Mouse (Mus musculus) ovary, adult 18-20 months (tissue): ENCODE measurements around the gene Srp14.
A peak's percentile ranks its signal among the peaks of the same experiment; 100 is the strongest.

Experiments used
- DNase-seq: peaks from one replicate; pipeline ENCODE4 v3.0.0; 2022; ENCODE audit warnings: low spot score, mixed read lengths

Gene Srp14

GRCm38 (mm10) chr2:118479550-118479909, at the start of gene Srp14:
Gene Srp14 (minus strand): TSS chr2:118479711.
- DNase-seq = peak; percentile 87

DNA sequence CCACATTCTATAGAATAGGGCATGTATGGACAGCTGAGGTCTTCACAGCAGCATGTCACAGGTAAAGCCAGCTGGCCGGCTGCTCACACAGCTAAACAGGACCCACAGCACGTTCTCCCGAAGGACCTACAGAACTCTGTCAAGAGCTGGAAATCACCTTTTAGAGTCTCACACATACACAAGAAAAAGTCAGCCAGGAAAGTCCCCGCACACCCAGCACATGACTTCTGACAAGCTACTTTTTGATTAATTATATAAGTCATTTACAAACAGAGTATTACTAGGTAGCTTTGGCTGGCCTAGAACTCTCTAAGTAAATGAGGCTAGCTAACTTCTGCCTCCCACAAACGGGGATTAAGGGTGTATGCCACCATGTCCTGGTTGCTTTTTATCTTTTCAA, 47.0 kb upstream of the Srp14 start:
- no peak for DNase-seq

- no peak for DNase-seq
These were observed 45.3 kb upstream of the Srp14 start for GRCm38 (mm10) chr2:118524811-118525210.

DNA sequence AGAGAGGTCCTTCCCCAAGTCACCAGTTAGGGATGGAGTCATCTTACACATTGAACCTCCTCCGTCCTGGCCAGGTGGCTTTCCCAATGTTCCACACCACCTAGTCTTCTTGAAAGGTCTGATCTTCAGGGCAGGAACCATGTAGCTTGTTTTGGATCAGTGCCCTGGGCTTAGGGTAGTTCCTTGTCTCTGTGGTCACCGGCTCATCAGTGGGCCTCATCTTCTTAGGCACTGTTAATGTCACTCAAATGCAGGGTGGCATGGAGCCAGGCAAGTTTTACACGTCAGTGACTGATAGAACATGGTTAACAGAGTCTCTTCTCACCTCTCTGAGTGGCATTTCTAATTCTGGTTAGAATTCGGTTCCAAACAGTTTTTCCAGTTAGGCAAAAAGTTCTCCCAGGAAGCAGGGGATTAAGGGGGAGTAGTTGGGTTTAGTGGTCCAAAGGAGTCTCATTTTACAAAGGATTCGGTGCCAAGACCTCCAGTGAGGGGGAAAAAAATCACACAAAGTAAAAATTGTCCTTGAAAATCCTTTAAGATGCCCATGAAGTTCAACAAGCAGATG, 43.7 kb upstream of the Srp14 start:
- no peak for DNase-seq

DNA sequence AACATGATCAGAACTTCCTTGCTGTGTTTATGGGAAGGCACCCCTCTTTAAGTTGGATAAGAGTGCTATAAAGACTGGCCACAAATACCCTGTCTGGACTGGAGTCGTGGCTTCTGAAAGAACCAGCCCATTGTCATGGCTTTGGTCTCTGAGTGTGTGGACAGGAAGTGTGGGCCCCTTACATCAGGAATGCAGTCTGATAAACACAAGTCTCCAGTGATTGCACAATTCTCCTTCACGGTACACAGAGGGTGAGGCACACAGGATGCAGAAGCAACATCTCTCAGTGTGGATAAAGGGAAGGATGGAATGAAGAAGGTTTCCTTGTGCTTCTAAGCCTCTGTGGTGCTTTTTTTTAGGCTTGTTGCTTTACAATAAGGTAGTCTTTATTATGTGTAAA, 42.8 kb upstream of the Srp14 start:
- DNase-seq = no peak

DNA sequence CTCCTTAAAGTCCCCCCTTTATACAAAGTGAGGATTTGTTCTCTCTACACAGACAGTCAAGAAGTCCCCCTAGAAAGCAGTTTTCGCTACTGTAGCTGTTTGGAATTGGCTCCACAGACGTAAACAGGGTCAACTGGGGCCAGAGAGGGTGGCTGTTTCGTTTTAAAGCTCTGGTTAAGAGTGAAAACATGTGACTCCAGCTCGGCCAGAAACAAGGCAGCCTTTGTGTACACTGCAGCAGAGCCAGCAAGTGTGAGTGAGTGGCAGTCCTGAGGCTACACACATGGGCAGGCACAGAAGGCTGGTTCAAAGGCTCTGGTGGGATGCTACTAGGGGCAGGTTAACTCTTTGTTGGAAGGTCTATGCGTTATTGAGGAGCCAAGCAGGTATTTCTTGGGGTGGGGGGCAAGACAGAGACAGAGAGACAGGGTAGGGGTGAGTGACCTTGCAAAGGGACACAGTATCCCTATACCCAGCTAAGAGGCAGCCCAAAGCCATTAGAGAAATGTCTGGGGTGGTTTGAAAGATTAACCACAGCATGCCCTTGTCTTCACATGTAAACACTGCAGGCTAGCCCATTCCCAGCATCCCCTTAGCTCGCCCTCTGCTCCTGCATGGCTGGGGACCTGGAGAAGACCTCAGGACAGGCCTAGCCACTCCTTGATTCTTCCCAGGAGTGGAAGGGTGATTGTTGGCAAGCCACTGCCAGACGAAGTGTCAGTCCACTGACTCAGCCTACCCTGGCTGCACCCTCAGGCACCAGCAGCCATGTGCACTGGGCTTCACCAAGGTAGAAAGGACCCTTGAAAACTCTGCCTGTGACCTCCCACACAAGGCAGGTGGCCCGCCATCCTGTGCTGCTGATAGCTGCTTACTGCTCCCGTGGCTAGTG, 40.8 kb upstream of the Srp14 start:
- peak; percentile 41 for DNase-seq

DNA sequence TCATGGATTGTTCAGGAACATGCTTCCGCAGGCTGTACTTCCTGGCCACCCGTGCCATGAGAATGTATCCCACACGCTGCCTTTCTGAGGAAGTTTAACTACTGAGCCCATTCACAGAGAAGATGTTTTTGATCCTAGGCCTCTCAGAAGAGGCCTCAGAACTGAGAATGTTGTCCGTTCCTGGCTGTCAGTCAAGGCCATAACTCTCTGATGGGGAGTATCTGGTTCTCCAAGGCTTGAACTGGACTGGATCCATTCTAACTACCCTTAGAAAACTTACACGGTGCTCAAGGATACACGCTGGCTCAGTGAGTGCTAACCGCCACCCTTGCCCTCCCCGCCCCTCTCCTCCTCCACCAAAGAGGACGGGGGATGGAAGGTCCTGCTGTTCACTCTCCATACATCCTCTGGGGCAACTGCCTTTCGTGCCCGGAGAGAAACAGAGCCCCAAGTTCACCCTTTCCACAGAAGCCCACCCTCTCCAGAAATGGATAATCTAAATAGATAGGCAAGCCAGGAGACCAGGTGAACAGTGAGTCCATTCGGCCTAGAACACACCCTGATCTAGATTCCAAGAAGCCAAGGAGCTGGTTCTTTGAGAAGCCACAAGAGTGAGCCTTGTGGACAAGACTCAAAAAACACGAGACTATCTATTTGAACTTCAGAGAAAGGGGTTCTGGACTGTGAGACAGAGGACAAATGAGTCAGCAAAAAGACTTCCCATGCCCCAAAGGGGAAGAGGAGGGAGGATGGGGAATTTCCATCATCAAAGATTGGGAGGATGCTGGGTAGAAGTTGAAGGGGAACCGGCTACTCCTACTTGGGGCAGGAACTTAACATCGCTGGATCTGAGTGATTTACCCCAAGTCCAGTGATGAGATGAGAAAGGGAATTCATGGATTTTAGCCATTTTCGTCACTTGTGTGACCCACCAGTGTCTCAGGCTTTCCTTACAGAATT, 33.2 kb upstream of the Srp14 start:
- DNase-seq = peak; percentile 46

DNA sequence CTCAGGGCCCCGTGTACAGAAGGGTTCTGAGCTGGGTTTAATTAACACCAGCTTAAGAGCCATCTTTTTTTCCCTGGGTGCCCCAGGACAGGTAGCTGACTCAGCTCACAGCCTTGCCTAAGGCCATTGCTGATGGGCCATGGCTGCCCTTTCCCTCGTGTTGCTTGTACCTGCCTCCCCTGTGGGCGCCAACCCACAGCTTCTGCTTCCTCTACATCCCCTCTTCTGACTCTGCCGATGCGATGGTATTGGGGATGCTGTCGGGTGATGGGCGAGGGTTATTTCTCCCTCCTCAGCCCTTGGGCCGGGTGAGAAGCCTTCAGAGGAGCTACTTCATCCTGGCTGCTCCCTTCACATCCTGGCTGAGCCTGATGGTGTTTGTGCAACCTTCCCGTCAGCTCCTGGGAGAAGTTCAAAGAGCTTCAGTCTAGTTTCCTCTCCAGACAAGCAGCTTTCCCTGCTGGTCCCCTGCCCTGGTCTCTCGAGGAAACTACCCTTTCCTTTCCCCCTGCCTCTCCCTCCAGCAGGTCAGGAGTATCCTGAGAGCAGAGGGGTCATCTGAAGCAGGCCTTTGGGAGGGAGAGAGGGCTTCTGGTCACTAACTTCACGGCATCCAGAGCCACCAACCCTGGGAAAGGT, 32.4 kb upstream of the Srp14 start:
- no peak for DNase-seq

- peak; percentile 95 for DNase-seq
These were observed 31.2 kb upstream of the Srp14 start for GRCm38 (mm10) chr2:118510447-118511310.

- no peak for DNase-seq
These were observed 30.4 kb upstream of the Srp14 start for GRCm38 (mm10) chr2:118509688-118510446.

- no peak for DNase-seq
These were observed 27.6 kb upstream of the Srp14 start for GRCm38 (mm10) chr2:118507126-118507525.

DNA sequence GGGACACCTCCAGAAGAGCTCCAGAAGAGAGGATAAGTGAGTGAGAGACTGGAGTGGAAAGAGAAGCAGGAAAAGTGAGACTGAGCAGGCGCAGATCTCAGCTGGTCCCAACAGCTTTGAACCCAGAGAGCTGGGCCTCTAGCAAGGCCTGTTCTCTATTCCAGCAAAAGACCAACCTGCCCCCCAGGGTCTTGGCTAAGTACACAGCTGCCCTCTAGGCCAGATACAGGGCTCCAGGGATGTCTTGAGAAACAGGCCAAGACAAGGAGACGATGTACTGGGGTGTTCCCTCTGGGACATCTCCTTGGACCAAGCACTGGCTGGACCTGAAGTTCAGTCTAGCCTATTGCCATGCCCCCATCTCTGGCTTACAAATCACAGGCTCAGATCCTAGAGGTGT, 20.7 kb upstream of the Srp14 start:
- no peak for DNase-seq

GRCm38 (mm10) chr2:118499135-118499961, 19.8 kb upstream of the Srp14 start:
- no peak for DNase-seq

DNA sequence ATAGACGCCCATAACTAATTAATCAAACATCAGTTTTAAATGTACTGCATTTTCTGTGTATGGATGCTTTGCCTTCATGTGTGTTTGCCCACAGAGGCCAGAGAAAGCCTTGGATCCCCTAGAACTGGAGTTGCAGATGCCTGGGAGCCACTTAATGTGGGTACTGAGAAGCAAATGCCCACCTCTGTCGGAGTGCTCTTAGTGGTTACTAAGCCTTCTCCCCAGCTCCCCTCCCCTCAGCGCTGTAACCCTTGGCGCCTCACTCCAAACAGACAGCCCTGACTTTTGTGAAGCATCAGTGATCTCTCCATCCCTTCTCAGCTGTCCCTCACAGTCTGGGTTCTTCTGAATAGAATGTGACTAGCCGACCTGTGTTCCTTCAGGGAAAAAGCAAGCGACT, 19.0 kb upstream of the Srp14 start:
- no peak for DNase-seq

DNA sequence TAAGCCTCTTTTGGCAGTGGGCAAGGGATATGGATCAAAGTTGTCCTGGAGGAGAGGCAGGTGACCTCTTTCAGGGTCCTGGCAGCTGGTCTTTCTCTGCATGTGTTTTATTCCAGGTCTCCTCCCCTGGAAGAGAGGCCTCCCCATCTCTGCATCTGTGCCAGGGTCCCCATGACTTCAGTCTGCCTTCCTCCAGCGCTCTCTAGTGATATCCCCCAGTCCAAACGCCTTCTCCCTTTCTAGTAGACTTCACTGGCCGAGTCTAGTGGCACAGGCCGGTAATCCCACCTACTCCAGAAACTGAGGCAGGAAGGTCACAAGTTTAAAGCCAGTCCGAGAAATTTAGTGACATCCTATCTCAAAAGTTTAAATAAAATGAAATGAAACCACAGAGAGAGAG, 18.4 kb upstream of the Srp14 start:
- DNase-seq = no peak

GRCm38 (mm10) chr2:118495024-118495423, 15.5 kb upstream of the Srp14 start:
- DNase-seq = no peak

- no peak for DNase-seq
These were observed 12.4 kb upstream of the Srp14 start for GRCm38 (mm10) chr2:118491741-118492395.

DNA sequence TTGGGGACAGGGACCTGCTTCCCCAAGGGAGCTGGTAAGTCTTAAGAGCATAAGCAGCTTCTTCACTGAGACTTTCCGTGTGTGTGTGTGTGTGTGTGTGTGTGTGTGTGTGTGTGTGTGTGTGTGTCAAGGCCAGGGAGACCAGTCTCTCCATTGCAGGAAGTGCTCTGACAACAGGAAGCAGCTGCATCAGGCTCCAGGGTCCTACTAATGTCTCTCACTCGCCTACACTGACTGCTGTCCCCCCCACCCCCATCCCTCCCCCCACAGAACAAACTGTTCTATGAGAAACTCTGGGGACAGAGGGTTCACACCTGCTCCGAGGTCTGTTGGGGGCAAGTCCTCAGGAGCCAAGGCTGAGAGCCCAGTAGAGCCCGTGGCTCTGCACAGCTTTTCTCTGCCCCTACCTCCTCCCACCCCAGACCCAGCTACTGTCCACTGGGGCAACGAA, 11.8 kb upstream of the Srp14 start:
- no peak for DNase-seq
